Mouse (Mus musculus) heart, embryonic 14.5 days (tissue): ENCODE results near the gene Gm49383. TPM values are rescaled to one million over a fixed set of nuclear protein-coding genes. Genes with fewer than 3 reads are reported as not detected.
"Not testable (repeated sequence)": the region's sequence is repeated elsewhere in the genome, so short reads cannot be mapped to it uniquely, and the experiment has no call there.

Experiments used
- ATAC-seq: fragments of 200-750 bp; cut with Nextera tagmentation; 2 replicates; pipeline ENCODE4 v1.8.0; 2017; ENCODE audit warnings: low read depth, moderate TSS enrichment; ENCODE audit not compliant: insufficient number of reproducible peaks, insufficient read depth, low FRiP score
- H3K27ac ChIP-seq, 2 experiments: fragments of 200-500 bp in 1 of 2; fragments of 300-500 bp in 1 of 2; sonication (generic) in 1 of 2; replicated peaks in 1 of 2; 2 replicates each; pipeline ENCODE4 v1.5.1; 2012 to 2014; ENCODE audit warnings: low read depth in 2 of 2, low read length in 2 of 2, control low read depth in 1 of 2, mild to moderate bottlenecking in 1 of 2, mixed read lengths in 1 of 2; ENCODE audit not compliant: control insufficient read depth in 1 of 2, insufficient read depth in 1 of 2
- H3K27me3 ChIP-seq: fragments of 300-500 bp; sonication (generic); 2 replicates; pipeline ENCODE4 v1.6.1; 2014; ENCODE audit warnings: mild to moderate bottlenecking, low read length, control low read depth; ENCODE audit not compliant: control insufficient read depth, insufficient read depth
- H3K36me3 ChIP-seq: fragments of 300-500 bp; sonication (generic); 2 replicates; pipeline ENCODE4 v1.6.1; 2014; ENCODE audit warnings: mild to moderate bottlenecking, control low read depth, low read length, mixed read lengths; ENCODE audit not compliant: control insufficient read depth, insufficient read depth
- H3K4me1 ChIP-seq, 2 experiments: fragments of 200-500 bp in 1 of 2; fragments of 300-500 bp in 1 of 2; sonication (generic) in 1 of 2; 2 replicates each; pipeline ENCODE4 v1.6.1; 2012 to 2014; ENCODE audit warnings: low read length in 2 of 2, control low read depth in 1 of 2, mixed read lengths in 1 of 2; ENCODE audit not compliant: control insufficient read depth in 2 of 2, insufficient read depth in 2 of 2
- H3K4me2 ChIP-seq: fragments of 300-500 bp; sonication (generic); 2 replicates; pipeline ENCODE4 v1.6.1; 2014; ENCODE audit warnings: mild to moderate bottlenecking, low read length
- H3K4me3 ChIP-seq, 2 experiments: fragments of 200-500 bp in 1 of 2; fragments of 300-500 bp in 1 of 2; sonication (generic) in 1 of 2; 2 replicates each; pipeline ENCODE4 v1.5.1; 2012 to 2014; ENCODE audit warnings: low read length in 2 of 2, mild to moderate bottlenecking in 2 of 2, control low read depth in 1 of 2, low read depth in 1 of 2, moderate library complexity in 1 of 2; ENCODE audit not compliant: control insufficient read depth in 1 of 2, insufficient read depth in 1 of 2
- H3K9ac ChIP-seq: fragments of 300-500 bp; sonication (generic); 2 replicates; pipeline ENCODE4 v1.6.1; 2014; ENCODE audit warnings: mild to moderate bottlenecking, low read length
- H3K9me3 ChIP-seq: fragments of 300-500 bp; sonication (generic); 2 replicates; pipeline ENCODE4 v1.6.1; 2016; ENCODE audit warnings: low read length, control low read depth; ENCODE audit not compliant: control insufficient read depth
- WGBS: fragments of 180-500 bp; shearing (Covaris S2); extraction: QIAGEN DNeasy Blood & Tissue Kit; methylation state at CpG from one replicate; pipeline ENCODE4 v1.1.7; 2014; 5-methylcytosine and 5-hydroxymethylcytosine counted together
- polyA plus RNA-seq: library from polyadenylated mRNA; unstranded; fragments of >200 nt; fragmentation: Nextera tagmentation; extraction: Ambion mirVana; gene quantifications from 2 replicates; pipeline ENCODE4 v1.2.1, GENCODE M21; 2014

The Gm49383 gene
- polyA plus RNA-seq, 1 experiment from 2014 or later: 13.2 TPM

GRCm38 (mm10) chr12:69158765-69159577 lies 37.9 kb downstream of the Gm49383 start, which contains the start of gene Rps29:
Gene Rps29 (minus strand): TSS chr12:69159186.
- peak within 1 kb of the TSS; percentile 67 for H3K4me2 ChIP-seq
- H3K4me3 ChIP-seq: peak within 1 kb of the TSS; percentile 78 to 94
- H3K4me1 ChIP-seq, H3K27me3 ChIP-seq, H3K9me3 ChIP-seq: not testable (repeated sequence)
- peak; percentile 99 for ATAC-seq
- WGBS: 1% methylated on average over 57 of the region's 68 CpGs
- H3K27ac ChIP-seq: peak within 1 kb of the TSS; percentile 94 to 96
- peak within 1 kb of the TSS; percentile 97 for H3K9ac ChIP-seq
- H3K36me3 ChIP-seq: peaks cover 22% of the 10 kb centered on the region

GRCm38 (mm10) chr12:69158366-69158764 lies 38.5 kb downstream of the Gm49383 start:
- under 1% methylated on average over 19 of the region's 19 CpGs for WGBS
- Histone ChIP-seq H3K9me3 (no peaks in the 10 kb centered on the region), H3K27me3 (no peaks in the 10 kb centered on the region), H3K36me3 (peaks cover 22% of the 10 kb centered on the region), H3K9ac (peak overlapping the region; percentile 97), H3K4me2 (peak overlapping the region; percentile 67), H3K4me3 (peak overlapping the region; percentile 78 to 94), H3K27ac (peak overlapping the region; percentile 94 to 96), H3K4me1 (peaks cover 3 to 4% of the 10 kb centered on the region in 2 experiments; a peak in 3 of 4 replicates)
- ATAC-seq: no peak; the same call in 1 of the 2 replicates

- H3K4me1 ChIP-seq: peaks cover 3 to 4% of the 10 kb centered on the region in 2 experiments; a peak in 3 of 4 replicates
- no peak overlapping the region for H3K9ac ChIP-seq
- H3K4me3 ChIP-seq: no peak overlapping the region
- H3K9me3 ChIP-seq: no peaks in the 10 kb centered on the region
- no peak overlapping the region for H3K27ac ChIP-seq
- WGBS: 96% methylated on average over 2 of the region's 2 CpGs
- H3K36me3 ChIP-seq: peaks cover 22% of the 10 kb centered on the region
- no peak overlapping the region for H3K4me2 ChIP-seq
- no peaks in the 10 kb centered on the region for H3K27me3 ChIP-seq
- ATAC-seq: no peak
Measured at GRCm38 (mm10) chr12:69157107-69157506, 39.8 kb downstream of the Gm49383 start.

- ATAC-seq: no peak
- Histone ChIP-seq H3K4me1 (peaks cover 3 to 4% of the 10 kb centered on the region in 2 experiments; a peak in 3 of 4 replicates), H3K27ac (no peak overlapping the region), H3K27me3 (no peaks in the 10 kb centered on the region), H3K9ac (no peak overlapping the region), H3K36me3 (peaks cover 22% of the 10 kb centered on the region), H3K4me2 (no peak overlapping the region), H3K9me3 (no peaks in the 10 kb centered on the region), H3K4me3 (no peak overlapping the region)
- WGBS: 83% methylated on average over 4 of the region's 4 CpGs
Measured at GRCm38 (mm10) chr12:69156436-69156835, 40.5 kb downstream of the Gm49383 start.

- WGBS: 83% methylated on average over 2 of the region's 2 CpGs
- Histone ChIP-seq H3K4me3 (no peak overlapping the region), H3K9ac (no peak overlapping the region), H3K27ac (no peak overlapping the region), H3K4me1 (peaks cover 3 to 4% of the 10 kb centered on the region in 2 experiments; a peak in 3 of 4 replicates), H3K36me3 (peaks cover 22% of the 10 kb centered on the region), H3K4me2 (no peak overlapping the region), H3K27me3 (no peaks in the 10 kb centered on the region), H3K9me3 (no peaks in the 10 kb centered on the region)
- ATAC-seq: no peak
Measured at GRCm38 (mm10) chr12:69155923-69156322, 41.0 kb downstream of the Gm49383 start.

- WGBS: 79% methylated on average over 13 of the region's 13 CpGs
- H3K4me2 ChIP-seq: no peak overlapping the region
- ATAC-seq: no peak
- H3K27me3 ChIP-seq: no peaks in the 10 kb centered on the region
- no peak overlapping the region for H3K27ac ChIP-seq
- no peak overlapping the region for H3K9ac ChIP-seq
- H3K4me1 ChIP-seq: peaks cover 0 to 3% of the 10 kb centered on the region in 2 experiments; a peak in 2 of 4 replicates
- no peaks in the 10 kb centered on the region for H3K9me3 ChIP-seq
- H3K36me3 ChIP-seq: no peaks in the 10 kb centered on the region
- no peak overlapping the region for H3K4me3 ChIP-seq
Measured at GRCm38 (mm10) chr12:69150049-69150448, 46.9 kb downstream of the Gm49383 start.

GRCm38 (mm10) chr12:69147166-69147735 lies 49.7 kb downstream of the Gm49383 start:
- no peaks in the 10 kb centered on the region for H3K36me3 ChIP-seq
- WGBS: 83% methylated on average over 5 of the region's 5 CpGs
- no peak overlapping the region for H3K4me2 ChIP-seq
- H3K4me3 ChIP-seq: no peak overlapping the region
- H3K9me3 ChIP-seq: no peaks in the 10 kb centered on the region
- H3K9ac ChIP-seq: no peak overlapping the region
- no peak overlapping the region for H3K27ac ChIP-seq
- no peak for ATAC-seq
- no peaks in the 10 kb centered on the region for H3K27me3 ChIP-seq
- H3K4me1 ChIP-seq: peaks cover 0 to 3% of the 10 kb centered on the region in 2 experiments; a peak in 2 of 4 replicates
